Mouse (Mus musculus): ENCODE results near the gene Oat. TPM values are rescaled to one million over a fixed set of nuclear protein-coding genes. Genes with fewer than 3 reads are reported as not detected.
A peak's percentile ranks its signal among the peaks of the same experiment; 100 is the strongest.

Gene Oat
- polyA plus RNA-seq, 1 experiment from 2014 or later: 98.6 TPM

DNA sequence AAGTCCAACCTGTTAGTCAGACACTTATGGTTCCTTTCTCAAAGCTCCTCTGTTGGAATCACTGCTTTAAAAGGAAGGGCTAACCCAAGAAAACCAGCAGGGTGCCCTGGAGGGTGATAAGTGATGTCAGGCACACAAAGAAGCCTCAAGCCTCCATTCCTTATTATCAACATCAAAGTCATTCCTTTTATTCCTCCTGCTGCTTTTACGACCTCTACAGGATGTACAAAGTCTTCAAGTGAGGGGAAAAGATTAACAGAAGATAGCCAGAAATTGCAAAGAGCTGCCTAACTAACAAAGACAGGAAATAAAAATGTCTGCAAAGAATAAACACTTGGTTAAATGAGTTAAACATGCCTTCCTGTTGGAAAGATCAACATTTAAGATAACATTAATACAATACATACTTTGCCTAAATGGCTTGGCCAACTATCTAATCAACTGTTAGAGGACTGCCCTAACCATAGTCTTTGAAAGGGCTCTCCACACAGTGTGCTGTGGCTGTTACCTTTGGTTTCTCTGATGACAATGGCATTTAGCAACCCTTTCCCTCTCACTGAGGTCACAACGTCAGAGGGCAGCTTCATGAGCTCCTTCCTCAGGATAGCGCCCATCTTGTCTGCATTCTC lies 16.9 kb downstream of the Oat start:
- H3K4me1 ChIP-seq: no peaks in the 10 kb centered on the region
- no peak overlapping the region for H3K27ac ChIP-seq
- no peak overlapping the region for H3K4me3 ChIP-seq
- H3K27me3 ChIP-seq (replicated peaks): no peaks in the 10 kb centered on the region
- no peak overlapping the region for H3K4me2 ChIP-seq (replicated peaks)
- WGBS: 22% methylated on average over 3 of the region's 3 CpGs
- H3K9ac ChIP-seq: no peak overlapping the region
- no peak for ATAC-seq (ENCODE audit: low FRiP score, low read depth)
- no peaks in the 10 kb centered on the region for H3K9me3 ChIP-seq
- peaks cover 56% of the 10 kb centered on the region for H3K36me3 ChIP-seq

DNA sequence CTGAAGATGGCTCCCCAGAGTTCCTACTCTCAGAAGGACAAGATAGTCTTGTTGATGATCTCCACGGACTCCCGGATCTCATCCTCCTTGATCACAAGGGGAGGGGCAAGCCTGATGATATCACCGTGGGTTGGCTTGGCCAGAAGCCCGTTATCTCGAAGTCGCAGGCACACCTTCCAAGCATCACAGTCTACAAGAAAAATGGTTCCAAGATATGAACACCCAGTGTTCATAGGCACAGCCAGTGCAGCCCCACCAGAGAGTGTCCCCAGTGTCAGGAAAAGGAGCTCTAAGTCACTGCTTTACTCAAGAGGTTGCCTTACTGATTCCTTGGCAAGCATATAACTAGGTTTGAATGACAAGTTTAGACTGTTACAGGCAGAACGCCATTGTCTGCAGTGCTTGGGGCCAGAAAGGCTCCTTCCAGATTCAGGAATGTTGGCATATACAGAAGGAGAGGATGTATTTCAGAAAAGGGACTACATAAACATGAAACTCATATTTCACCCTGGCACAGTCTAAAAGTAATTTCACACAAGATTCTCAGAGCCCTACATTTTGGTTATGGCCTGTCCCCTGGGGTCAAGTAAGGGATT lies 18.0 kb downstream of the Oat start:
- no peak for ATAC-seq (ENCODE audit: low FRiP score, low read depth)
- H3K4me2 ChIP-seq (replicated peaks): no peak overlapping the region
- no peaks in the 10 kb centered on the region for H3K27me3 ChIP-seq (replicated peaks)
- H3K9me3 ChIP-seq: no peaks in the 10 kb centered on the region
- peaks cover 49% of the 10 kb centered on the region for H3K36me3 ChIP-seq
- no peak overlapping the region for H3K9ac ChIP-seq
- no peaks in the 10 kb centered on the region for H3K4me1 ChIP-seq
- no peak overlapping the region for H3K27ac ChIP-seq
- H3K4me3 ChIP-seq: no peak overlapping the region
- WGBS: 89% methylated on average over 7 of the region's 7 CpGs

DNA sequence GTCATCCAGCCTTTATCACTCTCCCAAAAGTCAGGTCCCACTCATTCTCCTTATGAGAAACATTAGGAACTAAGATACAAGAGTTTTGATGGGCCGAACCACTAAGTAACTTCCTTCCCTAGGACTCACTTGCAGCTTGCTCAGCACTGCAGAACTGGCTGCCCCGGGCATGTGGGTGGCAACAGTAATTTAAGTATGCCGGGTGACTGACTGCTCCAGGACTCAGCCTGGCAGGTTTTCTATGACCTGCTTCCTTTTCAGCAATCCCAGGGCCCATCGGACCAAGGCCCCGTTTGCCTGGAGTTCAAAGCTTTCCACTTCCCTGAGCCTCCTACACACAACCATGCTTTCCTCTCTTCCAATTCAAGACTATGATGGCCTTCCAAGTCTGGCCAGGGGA lies 19.6 kb downstream of the Oat start:
- peaks cover 35% of the 10 kb centered on the region for H3K36me3 ChIP-seq
- no peaks in the 10 kb centered on the region for H3K9me3 ChIP-seq
- H3K27me3 ChIP-seq (replicated peaks): no peaks in the 10 kb centered on the region
- ATAC-seq (ENCODE audit: low FRiP score, low read depth): no peak
- no peak overlapping the region for H3K27ac ChIP-seq
- H3K9ac ChIP-seq: no peak overlapping the region
- WGBS: 73% methylated on average over 5 of the region's 5 CpGs
- H3K4me3 ChIP-seq: no peak overlapping the region
- H3K4me1 ChIP-seq: no peaks in the 10 kb centered on the region
- no peak overlapping the region for H3K4me2 ChIP-seq (replicated peaks)

DNA sequence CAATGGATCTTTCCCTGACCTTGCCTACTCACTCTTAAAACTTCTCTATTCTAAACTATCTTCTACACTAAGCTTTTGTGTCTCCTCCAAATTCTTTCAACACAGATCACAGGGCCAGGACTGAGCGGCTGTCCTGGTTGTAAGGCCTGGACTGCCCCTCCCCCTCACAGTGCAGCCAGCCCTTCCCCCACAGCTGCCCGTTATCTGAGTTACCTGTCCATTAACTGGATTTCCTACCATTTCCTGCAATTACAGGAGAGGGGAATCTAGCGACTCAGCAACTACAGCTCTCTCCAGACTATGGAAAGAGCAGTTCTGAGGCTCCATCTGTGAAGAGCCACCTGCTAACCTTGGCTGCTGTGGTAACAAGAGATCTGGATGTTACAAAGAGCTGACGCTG lies 20.3 kb downstream of the Oat start:
- Histone ChIP-seq H3K27ac (no peak overlapping the region), H3K4me3 (no peak overlapping the region), H3K27me3 (replicated peaks) (no peaks in the 10 kb centered on the region), H3K9me3 (no peaks in the 10 kb centered on the region), H3K9ac (no peak overlapping the region), H3K4me1 (peaks cover 4% of the 10 kb centered on the region; the same call in 1 of the 2 replicates), H3K36me3 (peaks cover 29% of the 10 kb centered on the region), H3K4me2 (replicated peaks) (no peak overlapping the region)
- ATAC-seq (ENCODE audit: low FRiP score, low read depth): no peak
- 27% methylated on average over 4 of the region's 4 CpGs for WGBS

DNA sequence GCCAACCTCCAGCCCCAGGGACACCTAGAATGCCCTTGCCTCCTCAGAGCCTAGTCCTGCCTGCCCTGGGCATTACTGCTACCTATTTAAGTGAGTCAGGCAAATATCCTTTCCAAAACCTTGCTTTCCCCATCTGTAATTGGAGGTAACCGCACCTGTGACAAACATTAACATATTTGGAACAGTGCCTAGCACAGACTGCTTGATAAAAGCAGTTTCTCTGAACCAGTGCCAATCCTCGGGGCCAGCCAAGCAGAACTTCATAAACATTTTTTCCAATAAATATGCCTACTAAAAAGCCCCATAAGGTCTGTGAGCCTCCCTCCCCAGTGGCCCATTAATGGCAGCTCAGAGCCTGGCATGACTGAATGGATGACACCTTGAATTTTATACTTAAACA lies 22.1 kb downstream of the Oat start:
- Histone ChIP-seq H3K27ac (no peak overlapping the region), H3K4me3 (no peak overlapping the region), H3K27me3 (replicated peaks) (no peaks in the 10 kb centered on the region), H3K9me3 (no peaks in the 10 kb centered on the region), H3K36me3 (peaks cover 12% of the 10 kb centered on the region), H3K4me2 (replicated peaks) (no peak overlapping the region), H3K4me1 (peaks cover 4% of the 10 kb centered on the region; the same call in 1 of the 2 replicates), H3K9ac (no peak overlapping the region)
- no peak for ATAC-seq (ENCODE audit: low FRiP score, low read depth)
- 88% methylated on average over 2 of the region's 2 CpGs for WGBS

DNA sequence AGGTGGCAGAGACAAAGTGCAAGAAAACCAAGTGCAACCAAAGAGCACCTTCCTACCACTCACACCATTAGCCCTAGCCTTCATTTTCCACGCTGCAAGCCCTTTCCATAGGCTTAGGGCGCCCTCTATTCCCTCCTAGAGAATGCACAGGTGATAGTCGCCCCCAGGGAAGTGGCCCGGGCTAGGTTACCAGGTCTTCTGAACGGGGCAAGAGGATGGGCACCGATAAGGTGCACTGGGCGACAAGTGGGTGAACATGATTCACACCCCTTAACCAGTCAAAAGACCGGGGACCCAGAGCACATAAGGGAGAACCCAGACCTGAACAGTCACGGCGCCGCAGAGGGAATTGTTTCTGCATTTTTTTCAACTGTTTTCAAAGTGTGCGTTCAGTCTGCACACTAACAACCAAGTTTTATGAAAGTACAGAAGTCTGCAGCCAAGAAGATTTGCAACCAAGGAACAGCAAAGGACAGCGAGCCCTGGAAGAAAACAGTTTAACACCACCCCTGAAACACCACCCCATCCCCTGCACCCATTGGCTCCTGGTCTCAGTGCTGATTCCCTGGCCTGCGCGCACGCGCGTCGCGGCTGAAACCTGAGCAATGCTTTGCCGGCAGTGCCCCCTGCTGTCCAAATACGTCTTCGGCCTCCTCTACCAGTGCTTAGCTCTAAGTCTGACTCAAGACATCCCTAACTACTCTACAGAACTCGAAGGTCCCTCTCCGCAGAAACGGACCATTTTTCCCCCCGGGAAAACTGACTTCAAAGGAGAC lies 24.7 kb downstream of the Oat start:
- no peaks in the 10 kb centered on the region for H3K9me3 ChIP-seq
- peak overlapping the region; percentile 48 for H3K4me3 ChIP-seq
- no peak overlapping the region for H3K27ac ChIP-seq
- peak; percentile 95 for ATAC-seq (ENCODE audit: low FRiP score, low read depth)
- peak overlapping the region; percentile 49 for H3K9ac ChIP-seq
- 1% methylated on average over 27 of the region's 27 CpGs for WGBS
- no peaks in the 10 kb centered on the region for H3K36me3 ChIP-seq
- peak overlapping the region; percentile 88 for H3K4me2 ChIP-seq (replicated peaks)
- H3K27me3 ChIP-seq (replicated peaks): no peaks in the 10 kb centered on the region
- H3K4me1 ChIP-seq: peaks cover 4% of the 10 kb centered on the region; the same call in 1 of the 2 replicates

DNA sequence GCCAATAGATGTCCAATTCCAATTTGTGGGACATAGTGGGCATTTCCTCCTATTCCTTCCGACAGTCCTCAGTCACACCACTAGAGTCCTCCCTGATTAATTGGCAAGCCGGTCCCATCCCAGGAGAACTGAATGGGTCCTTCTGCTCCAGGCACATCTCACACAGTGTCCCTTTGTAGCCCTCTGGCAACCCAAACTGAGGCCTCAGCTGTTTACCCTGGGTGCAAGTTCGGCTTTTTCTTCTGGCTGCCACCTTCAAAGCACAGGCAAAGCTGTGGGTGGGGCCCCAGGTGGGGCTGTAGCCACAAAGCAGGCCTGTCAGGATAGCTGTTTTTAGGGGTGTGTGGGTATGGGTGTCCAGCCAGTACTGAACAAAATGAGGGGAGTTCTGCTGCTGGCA lies 29.1 kb downstream of the Oat start:
- H3K36me3 ChIP-seq: no peaks in the 10 kb centered on the region
- H3K4me2 ChIP-seq (replicated peaks): no peak overlapping the region
- 62% methylated on average over 3 of the region's 3 CpGs for WGBS
- H3K9ac ChIP-seq: no peak overlapping the region
- no peaks in the 10 kb centered on the region for H3K9me3 ChIP-seq
- no peak overlapping the region for H3K27ac ChIP-seq
- ATAC-seq (ENCODE audit: low FRiP score, low read depth): no peak
- H3K4me3 ChIP-seq: no peak overlapping the region
- no peaks in the 10 kb centered on the region for H3K27me3 ChIP-seq (replicated peaks)
- H3K4me1 ChIP-seq: peaks cover 9% of the 10 kb centered on the region

DNA sequence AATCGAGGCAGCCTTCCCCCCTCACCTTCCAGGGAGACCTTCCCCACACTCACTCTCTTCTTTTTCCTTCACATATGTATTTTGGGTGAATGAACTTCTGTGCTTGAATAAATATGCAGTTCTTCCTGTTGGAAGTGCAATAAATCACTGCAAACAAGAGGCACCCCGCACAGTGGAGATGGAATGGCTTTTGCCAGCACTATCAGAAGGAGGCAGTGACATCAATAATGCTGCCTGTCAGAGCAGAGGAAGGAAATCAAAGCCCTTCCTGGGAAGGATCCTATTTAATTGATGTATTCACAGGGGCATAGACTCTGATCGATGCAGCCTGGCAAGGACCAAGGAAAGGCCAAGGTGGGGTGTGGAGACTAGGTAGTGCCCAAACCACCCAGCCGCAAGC lies 33.8 kb downstream of the Oat start:
- no peak overlapping the region for H3K27ac ChIP-seq
- H3K36me3 ChIP-seq: no peaks in the 10 kb centered on the region
- no peak overlapping the region for H3K4me3 ChIP-seq
- WGBS: 40% methylated on average over 4 of the region's 4 CpGs
- peaks cover 8% of the 10 kb centered on the region for H3K4me1 ChIP-seq
- H3K4me2 ChIP-seq (replicated peaks): no peak overlapping the region
- ATAC-seq (ENCODE audit: low FRiP score, low read depth): no peak
- no peak overlapping the region for H3K9ac ChIP-seq
- H3K9me3 ChIP-seq: no peaks in the 10 kb centered on the region
- 0 out of 2 replicates have a peak, but pooled peaks cover 3% of the 10 kb centered on the region for H3K27me3 ChIP-seq (replicated peaks)

DNA sequence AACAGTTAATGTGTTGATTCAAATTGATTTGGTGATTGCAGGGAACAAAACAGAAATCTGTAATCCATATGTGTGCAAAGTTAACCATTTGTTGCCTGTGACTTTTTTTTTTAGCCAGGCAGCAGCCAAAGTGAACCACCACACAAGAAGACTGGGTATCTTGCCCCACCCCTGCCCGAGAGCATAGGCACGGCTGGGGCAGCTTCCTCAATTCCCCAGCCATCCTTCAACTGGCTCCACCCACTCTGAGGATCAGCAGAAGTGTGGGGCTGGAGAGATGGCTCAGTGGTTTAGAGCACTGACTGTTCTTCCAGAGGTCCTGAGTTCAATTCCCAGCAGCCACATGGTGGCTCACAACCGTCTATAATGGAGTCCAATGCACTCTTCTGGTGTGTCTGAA lies 34.6 kb downstream of the Oat start:
- WGBS: 72% methylated on average over 3 of the region's 3 CpGs
- Histone ChIP-seq H3K27me3 (replicated peaks) (0 out of 2 replicates have a peak, but pooled peaks cover 3% of the 10 kb centered on the region), H3K4me3 (no peak overlapping the region), H3K4me2 (replicated peaks) (no peak overlapping the region), H3K36me3 (no peaks in the 10 kb centered on the region), H3K9ac (no peak overlapping the region), H3K27ac (no peak overlapping the region), H3K4me1 (peaks cover 8% of the 10 kb centered on the region), H3K9me3 (no peaks in the 10 kb centered on the region)
- no peak for ATAC-seq (ENCODE audit: low FRiP score, low read depth)

DNA sequence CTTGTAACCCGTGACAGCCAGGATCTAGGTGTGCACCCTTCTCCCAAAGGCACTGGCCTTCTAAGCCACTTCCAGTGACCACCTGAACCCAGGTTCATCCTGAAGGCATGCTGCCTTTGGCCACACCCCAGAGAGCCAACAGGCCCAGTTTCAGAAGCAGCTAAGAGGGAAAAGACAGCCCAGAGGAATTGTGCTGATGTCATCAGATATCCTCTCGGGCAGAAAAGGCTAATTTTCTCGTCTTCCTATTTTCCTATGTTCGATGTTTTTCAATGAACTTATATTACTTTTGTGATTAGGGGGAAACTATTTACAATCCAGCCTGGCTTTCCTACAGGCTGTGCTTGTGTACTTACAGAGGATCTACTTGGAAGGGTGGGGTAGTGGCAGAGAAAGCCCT lies 35.6 kb downstream of the Oat start:
- Histone ChIP-seq H3K9me3 (no peaks in the 10 kb centered on the region), H3K9ac (no peak overlapping the region), H3K4me1 (peaks cover 8% of the 10 kb centered on the region), H3K36me3 (no peaks in the 10 kb centered on the region), H3K4me3 (no peak overlapping the region), H3K4me2 (replicated peaks) (no peak overlapping the region), H3K27ac (no peak overlapping the region), H3K27me3 (replicated peaks) (0 out of 2 replicates have a peak, but pooled peaks cover 3% of the 10 kb centered on the region)
- WGBS: 86% methylated on average over 4 of the region's 4 CpGs
- ATAC-seq (ENCODE audit: low FRiP score, low read depth): no peak

DNA sequence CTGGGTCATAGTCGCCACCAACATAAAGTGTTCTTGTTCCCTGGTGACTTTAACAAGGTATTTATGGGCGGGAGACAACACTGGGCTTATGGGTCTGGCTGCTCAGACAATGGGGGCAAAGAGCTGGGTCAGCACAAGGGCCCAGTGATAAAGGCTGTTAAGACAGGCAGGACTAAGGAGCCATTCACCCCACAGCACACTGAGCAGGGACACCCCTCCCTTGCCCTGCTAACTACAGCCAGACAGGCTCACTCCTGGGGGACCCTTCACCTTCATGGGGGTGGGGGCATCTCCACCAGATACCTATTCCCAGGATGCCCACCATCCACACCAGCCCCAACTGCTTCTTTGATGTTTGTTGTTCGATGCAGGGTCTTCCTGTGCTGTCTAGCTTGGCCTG lies 47.0 kb downstream of the Oat start:
- H3K4me3 ChIP-seq: no peak overlapping the region
- H3K27me3 ChIP-seq (replicated peaks): no peaks in the 10 kb centered on the region
- no peak overlapping the region for H3K4me2 ChIP-seq (replicated peaks)
- H3K9ac ChIP-seq: no peak overlapping the region
- WGBS: 37% methylated on average over 3 of the region's 3 CpGs
- no peaks in the 10 kb centered on the region for H3K9me3 ChIP-seq
- no peaks in the 10 kb centered on the region for H3K36me3 ChIP-seq
- ATAC-seq (ENCODE audit: low FRiP score, low read depth): no peak
- no peaks in the 10 kb centered on the region for H3K4me1 ChIP-seq
- no peak overlapping the region for H3K27ac ChIP-seq

DNA sequence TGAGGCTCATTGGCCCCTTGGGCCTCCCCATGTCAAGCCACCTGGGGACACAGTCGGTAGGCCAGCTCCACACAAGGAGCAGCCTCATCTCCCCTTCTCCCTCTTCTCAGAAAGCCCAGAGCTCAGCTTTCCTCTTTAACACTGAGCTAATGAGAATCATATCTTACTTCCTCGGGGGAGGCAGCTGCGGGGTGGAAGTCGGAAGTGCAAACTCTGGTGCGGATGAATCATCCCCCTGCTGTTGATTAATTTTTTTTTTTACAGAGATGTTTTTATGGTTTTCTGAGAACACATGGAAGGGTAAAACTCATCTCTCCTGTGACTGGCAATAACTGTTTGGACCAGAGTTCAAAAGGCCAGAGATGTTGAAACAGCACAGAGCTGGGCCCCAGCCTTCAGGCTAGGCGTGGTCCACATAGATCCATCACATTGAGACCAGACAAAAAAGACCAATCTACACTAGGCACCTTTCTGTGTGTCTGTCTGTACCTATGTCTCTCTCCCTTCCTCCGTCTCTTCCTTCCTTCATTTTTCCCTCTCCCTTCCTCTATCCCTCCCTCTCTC lies 62.7 kb downstream of the Oat start:
- Histone ChIP-seq H3K9me3 (no peaks in the 10 kb centered on the region), H3K9ac (no peak overlapping the region), H3K36me3 (no peaks in the 10 kb centered on the region), H3K27me3 (replicated peaks) (no peaks in the 10 kb centered on the region), H3K4me2 (replicated peaks) (no peak overlapping the region), H3K4me1 (no peaks in the 10 kb centered on the region), H3K27ac (no peak overlapping the region), H3K4me3 (no peak overlapping the region)
- ATAC-seq (ENCODE audit: low FRiP score, low read depth): no peak
- WGBS: 77% methylated on average over 7 of the region's 7 CpGs

Measured in neural tube, embryonic 12.5 days (tissue).